Mouse (Mus musculus) cerebellum, adult 2 months (tissue): ENCODE measurements around the gene Ankdd1a.

ENCODE experiments used
- CTCF ChIP-seq: fragments of 200-500 bp; IDR thresholded peaks from 2 replicates; pipeline ENCODE4 v1.5.1; 2011; ENCODE audit warnings: low read depth, mild to moderate bottlenecking, control low read depth, low read length, moderate library complexity, borderline replicate concordance; ENCODE audit not compliant: insufficient read depth
- POLR2A ChIP-seq: fragments of 200-500 bp; IDR thresholded peaks from 2 replicates; pipeline ENCODE4 v1.6.1; 2011; ENCODE audit warnings: low read length, control low read depth, borderline replicate concordance; ENCODE audit not compliant: insufficient read depth

DNA sequence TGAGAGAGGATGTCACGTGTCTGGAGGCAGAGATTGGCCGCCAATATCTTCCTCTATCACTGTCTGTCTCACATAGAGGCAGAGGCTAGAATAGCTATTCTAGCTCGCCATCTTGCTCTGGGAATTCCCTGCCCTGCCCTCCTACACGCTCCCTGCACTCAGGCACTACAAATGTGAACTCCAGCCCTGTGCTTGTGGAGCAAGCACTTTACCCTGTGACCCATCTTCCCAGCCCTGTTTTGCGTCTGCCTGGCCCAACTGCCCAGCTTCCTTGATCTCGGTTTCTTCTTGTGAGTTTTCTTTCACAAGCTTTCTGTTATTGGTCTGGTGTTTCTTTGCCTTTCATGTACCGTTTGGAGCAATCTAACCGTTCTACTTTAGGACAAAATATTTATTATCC, 40.8 kb downstream of the Ankdd1a start:
- TF ChIP-seq CTCF (no peak), POLR2A (no peak)
